Mouse (Mus musculus) liver, embryonic 14.5 days (tissue): ENCODE results near the gene Ttc38. TPM values are rescaled to one million over a fixed set of nuclear protein-coding genes. Genes with fewer than 3 reads are reported as not detected.

ENCODE experiments used
- ATAC-seq: fragments of 200-750 bp; cut with Nextera tagmentation; 2 replicates; pipeline ENCODE4 v1.8.0; 2017; ENCODE audit warnings: moderate number of reproducible peaks, mild to moderate bottlenecking, moderate library complexity; ENCODE audit not compliant: insufficient read depth
- DNase-seq, 3 experiments: peaks; one replicate each; pipeline ENCODE4 v3.0.0-alpha.2; 2012 to 2013; ENCODE audit warnings: low read depth in 3 of 3, low spot score in 3 of 3
- H3K27ac ChIP-seq: fragments of 300-500 bp; sonication (generic); 2 replicates; pipeline ENCODE4 v1.5.1; 2014; ENCODE audit warnings: moderate library complexity, mild to moderate bottlenecking, control low read depth, inconsistent platforms
- H3K27me3 ChIP-seq: fragments of 300-500 bp; sonication (generic); 2 replicates; pipeline ENCODE4 v1.6.1; 2014; ENCODE audit warnings: mild to moderate bottlenecking, low read length, moderate library complexity; ENCODE audit not compliant: control insufficient read depth, insufficient read depth
- H3K36me3 ChIP-seq: fragments of 300-500 bp; sonication (generic); replicated peaks from 2 replicates; pipeline ENCODE4 v1.6.1; 2014; ENCODE audit warnings: low read depth; ENCODE audit not compliant: control insufficient read depth, insufficient read depth
- H3K4me1 ChIP-seq, 2 experiments: fragments of 200-500 bp in 1 of 2; fragments of 300-500 bp in 1 of 2; sonication (generic) in 1 of 2; replicated peaks; 2 replicates each; pipeline ENCODE4 v1.6.1; 2012 to 2014; ENCODE audit warnings: antibody characterized with exemption in 1 of 2, inconsistent platforms in 1 of 2, low read length in 1 of 2; ENCODE audit not compliant: control insufficient read depth in 2 of 2, insufficient read depth in 2 of 2
- H3K4me2 ChIP-seq: fragments of 300-500 bp; sonication (generic); 2 replicates; pipeline ENCODE4 v1.6.1; 2014; ENCODE audit warnings: low read depth, mild to moderate bottlenecking, control low read depth, moderate library complexity
- H3K4me3 ChIP-seq, 2 experiments: fragments of 200-500 bp in 1 of 2; fragments of 300-500 bp in 1 of 2; sonication (generic) in 1 of 2; 2 replicates each; pipeline ENCODE4 v1.5.1; 2012 to 2014; ENCODE audit warnings: low read depth in 2 of 2, low read length in 2 of 2, mild to moderate bottlenecking in 2 of 2, control low read depth in 1 of 2, inconsistent platforms in 1 of 2, moderate library complexity in 1 of 2; ENCODE audit not compliant: insufficient read depth in 1 of 2
- H3K9ac ChIP-seq: fragments of 300-500 bp; sonication (generic); replicated peaks from 2 replicates; pipeline ENCODE4 v1.6.1; 2014; ENCODE audit warnings: mild to moderate bottlenecking, control low read depth, moderate library complexity
- H3K9me3 ChIP-seq: fragments of 300-500 bp; sonication (generic); 2 replicates; pipeline ENCODE4 v1.6.1; 2016; ENCODE audit warnings: low read length, mixed read lengths; ENCODE audit not compliant: control insufficient read depth
- CTCF ChIP-seq: IDR thresholded peaks from 2 replicates; pipeline ENCODE4 v1.5.1; 2016; ENCODE audit warnings: antibody characterized with exemption, low read depth, control low read depth
- EP300 ChIP-seq: IDR thresholded peaks from 2 replicates; pipeline ENCODE4 v1.6.1; 2016; ENCODE audit warnings: antibody characterized with exemption, low read depth
- WGBS: fragments of 180-500 bp; shearing (Covaris S2); extraction: QIAGEN DNeasy Blood & Tissue Kit; methylation state at CpG from one replicate; pipeline ENCODE4 v1.1.7; 2014; ENCODE audit not compliant: insufficient replicate concordance; 5-methylcytosine and 5-hydroxymethylcytosine counted together
- polyA plus RNA-seq, 2 experiments: library from polyadenylated mRNA; depleted of rRNA in 1 of 2; stranded (reverse) in 1 of 2; unstranded in 1 of 2; fragments of >200 nt; fragmentation: Nextera tagmentation in 1 of 2; extraction: Ambion mirVana in 1 of 2; gene quantifications; 2 replicates each; pipeline versions ENCODE4 v1.2.1 to v1.2.3; 2012 to 2014

Gene Ttc38
- polyA plus RNA-seq (2012; rRNA removed) (3.8 and 4.0 TPM in 2 replicates), polyA plus RNA-seq (2014; fragmentation: Nextera tagmentation; extraction: Ambion mirVana) (4.5 and 7.0 TPM in 2 replicates)

DNA sequence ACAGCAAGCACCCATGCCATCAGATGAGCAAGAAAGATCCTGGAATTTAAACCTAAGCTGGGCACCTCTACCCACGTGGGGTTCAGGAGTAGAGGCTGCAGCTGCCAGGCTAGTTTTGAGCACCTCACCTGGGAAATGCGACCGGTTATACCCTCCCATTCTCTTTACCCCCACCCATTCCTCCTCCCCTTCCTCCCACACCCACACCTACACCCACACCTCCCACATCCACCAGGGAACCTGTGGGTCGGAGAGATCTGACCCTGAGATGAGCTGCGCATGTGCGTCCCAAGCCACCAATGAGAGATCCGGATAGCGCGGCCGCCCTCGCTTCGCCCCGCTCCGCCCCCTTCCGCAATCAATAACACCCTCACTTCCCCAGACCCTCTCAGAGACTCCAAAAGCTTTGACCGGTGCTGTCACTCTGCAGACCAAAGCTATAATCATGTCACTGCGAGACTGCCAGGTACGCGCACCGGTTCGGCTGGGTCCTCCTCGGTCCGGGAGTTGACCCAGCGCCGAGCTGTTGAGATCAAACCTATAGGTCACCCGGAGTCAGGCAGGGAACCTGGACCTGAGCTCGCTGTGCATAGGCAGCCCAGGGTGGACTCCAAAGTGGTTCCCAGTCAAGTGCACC lies at the start of gene Ttc38:
Gene Ttc38 (plus strand): TSS at position 353 of the 637 bp plus-strand sequence.
- Histone ChIP-seq H3K9ac (peak within 1 kb of the TSS; percentile 49; the same call in 1 of the 2 replicates), H3K36me3 (no peaks in the 10 kb centered on the region), H3K27me3 (no peaks in the 10 kb centered on the region), H3K4me3 (peak within 1 kb of the TSS; percentile 60 to 65), H3K4me1 (peaks cover 5 to 17% of the 10 kb centered on the region in 2 experiments), H3K9me3 (no peaks in the 10 kb centered on the region), H3K27ac (no peak within 1 kb of the TSS; the same call in 1 of the 2 replicates), H3K4me2 (peak within 1 kb of the TSS; percentile 63)
- 2% methylated on average over 27 of the region's 27 CpGs for WGBS
- TF ChIP-seq CTCF (peak; percentile 4; the same call in 1 of the 2 replicates), EP300 (no peak)
- ATAC-seq (peak; percentile 89), DNase-seq (peak; percentile 48 to 61 (median 58))

DNA sequence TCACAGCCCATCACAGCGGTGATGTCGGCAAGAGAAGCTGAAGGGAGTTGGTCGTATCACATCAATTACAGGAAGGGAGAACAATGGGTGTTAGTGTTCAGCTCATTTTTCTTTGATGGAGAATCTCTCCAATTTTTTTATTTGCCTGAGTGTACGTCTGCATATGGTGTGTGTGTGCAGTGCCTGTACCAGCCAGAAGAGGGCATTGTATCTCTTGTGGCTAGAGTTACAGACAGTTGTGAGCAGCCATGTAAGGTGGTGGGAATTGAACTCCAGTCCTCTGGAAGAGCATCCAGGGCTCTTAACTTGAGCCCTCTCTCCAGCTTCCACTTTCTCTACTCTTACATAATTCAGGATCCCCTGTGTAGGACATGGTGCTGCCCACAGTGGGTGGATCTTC lies 49.0 kb upstream of the Ttc38 start:
- no peak for TF ChIP-seq EP300
- peak; percentile 52 for TF ChIP-seq CTCF
- Histone ChIP-seq H3K9ac (no peak overlapping the region), H3K4me1 (no peaks in the 10 kb centered on the region; a peak in 1 of 4 replicates), H3K4me3 (no peak overlapping the region), H3K27ac (no peak overlapping the region), H3K9me3 (no peaks in the 10 kb centered on the region), H3K36me3 (no peaks in the 10 kb centered on the region), H3K4me2 (no peak overlapping the region), H3K27me3 (no peaks in the 10 kb centered on the region)
- 75% methylated on average over 4 of the region's 4 CpGs for WGBS
- no peak for ATAC-seq
- DNase-seq, result no peak

DNA sequence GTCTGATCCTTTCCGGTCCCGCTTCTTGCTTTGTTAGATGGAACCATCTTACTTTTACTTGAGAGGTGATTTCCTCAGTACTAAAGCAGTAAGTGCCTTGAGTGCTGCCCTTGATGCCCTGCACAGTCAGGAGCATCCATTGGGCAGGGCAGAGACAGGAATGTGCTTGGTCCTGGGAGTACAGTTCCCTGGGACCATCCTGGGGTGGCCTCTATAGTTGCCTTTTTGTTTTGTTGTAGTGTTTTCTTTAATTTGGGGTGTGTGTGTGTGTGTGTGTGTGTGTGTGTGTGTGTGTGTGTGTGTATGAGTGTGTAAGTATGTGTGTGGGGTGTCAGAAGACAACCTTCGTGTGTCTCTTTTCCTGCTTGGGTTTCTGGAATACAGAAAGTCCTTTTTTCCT lies 47.8 kb upstream of the Ttc38 start:
- Histone ChIP-seq H3K9ac (no peak overlapping the region), H3K4me3 (no peak overlapping the region), H3K36me3 (no peaks in the 10 kb centered on the region), H3K9me3 (no peaks in the 10 kb centered on the region), H3K27me3 (no peaks in the 10 kb centered on the region), H3K27ac (no peak overlapping the region), H3K4me2 (no peak overlapping the region), H3K4me1 (no peaks in the 10 kb centered on the region; a peak in 1 of 4 replicates)
- no peak for TF ChIP-seq EP300
- TF ChIP-seq CTCF, result no peak
- ATAC-seq (no peak), DNase-seq (no peak)
- 76% methylated on average over 3 of the region's 3 CpGs for WGBS

DNA sequence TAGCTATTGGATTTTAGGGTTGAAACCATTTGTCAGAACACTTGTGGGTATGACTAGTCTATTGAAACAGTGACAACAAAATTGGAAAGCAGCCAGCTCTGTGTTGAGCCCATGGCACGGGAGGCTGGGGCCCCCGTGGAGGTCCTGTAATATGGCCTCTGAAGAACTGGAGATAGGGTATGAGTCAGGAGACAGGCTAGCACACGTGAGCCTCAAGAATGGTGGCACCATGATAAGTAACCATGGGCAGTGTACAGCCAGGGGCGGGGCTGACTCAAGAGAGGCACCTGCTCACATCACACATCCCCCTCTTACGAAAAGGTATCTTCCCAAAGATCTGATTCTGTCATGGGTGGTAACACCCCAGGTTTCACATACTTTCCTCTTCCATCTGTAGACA lies 45.4 kb upstream of the Ttc38 start:
- Histone ChIP-seq H3K36me3 (no peaks in the 10 kb centered on the region), H3K4me2 (no peak overlapping the region), H3K9ac (no peak overlapping the region), H3K27ac (no peak overlapping the region), H3K4me3 (no peak overlapping the region), H3K9me3 (no peaks in the 10 kb centered on the region), H3K4me1 (no peaks in the 10 kb centered on the region), H3K27me3 (no peaks in the 10 kb centered on the region)
- ATAC-seq (no peak), DNase-seq (no peak)
- TF ChIP-seq EP300 (no peak), CTCF (no peak)
- WGBS, result 29% methylated on average over 5 of the region's 5 CpGs

DNA sequence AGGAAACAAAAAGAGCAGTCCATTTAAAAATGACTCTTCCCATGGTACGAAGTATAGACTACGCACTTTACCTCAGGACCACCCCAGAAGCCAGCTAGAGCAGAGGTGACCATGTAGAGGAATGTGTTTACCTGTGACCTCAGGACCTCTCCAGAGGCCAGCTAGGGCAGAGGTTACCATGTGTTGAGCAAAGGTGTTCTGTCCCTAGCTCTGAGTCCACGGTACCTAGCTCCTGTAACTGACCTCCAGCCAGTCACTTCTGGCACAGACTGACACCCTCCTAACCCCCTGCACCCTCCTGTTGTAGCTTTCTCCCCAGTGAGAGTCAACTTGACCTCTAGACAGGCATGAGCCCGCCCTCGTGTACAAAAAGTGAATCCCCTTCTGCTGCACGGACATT lies 44.6 kb upstream of the Ttc38 start:
- H3K27ac ChIP-seq, result no peak overlapping the region
- H3K4me3 ChIP-seq, result no peak overlapping the region
- no peak overlapping the region for H3K9ac ChIP-seq
- ATAC-seq (peak; percentile 59; the same call in 1 of the 2 replicates), DNase-seq (peak in 1 of 3 experiments; percentile 13)
- H3K9me3 ChIP-seq, result no peaks in the 10 kb centered on the region
- H3K27me3 ChIP-seq, result no peaks in the 10 kb centered on the region
- H3K4me1 ChIP-seq, result no peaks in the 10 kb centered on the region
- 68% methylated on average over 6 of the region's 6 CpGs for WGBS
- no peak overlapping the region for H3K4me2 ChIP-seq
- no peaks in the 10 kb centered on the region for H3K36me3 ChIP-seq
- TF ChIP-seq EP300 (no peak), CTCF (no peak)
